Mouse (Mus musculus): ENCODE results near the gene Gm3012. TPM values are rescaled to one million over a fixed set of nuclear protein-coding genes. Genes with fewer than 3 reads are reported as not detected.
"Not testable (repeated sequence)": the region's sequence is repeated elsewhere in the genome, so short reads cannot be mapped to it uniquely, and the experiment has no call there.

Gm3012 gene
- not detected for polyA plus RNA-seq (2021)

GRCm38 (mm10) chr14:3634212-3634611 lies at the start of gene Gm3012:
Gm3012 (plus strand) TSS chr14:3634512.
- CTCF ChIA-PET; in situ Hi-C loops (cut with MboI; ENCODE audit: low pct_unique_long_range_greater_than_20kb); H3K27me3 ChIP-seq; ATAC-seq; DNase-seq (ENCODE audit: low read depth, low spot score); POLR2A ChIA-PET: not testable (repeated sequence)

- ATAC-seq; H3K27me3 ChIP-seq; POLR2A ChIA-PET; DNase-seq (ENCODE audit: low read depth, low spot score); CTCF ChIA-PET; in situ Hi-C loops (cut with MboI; ENCODE audit: low pct_unique_long_range_greater_than_20kb): not testable (repeated sequence)
Measured at GRCm38 (mm10) chr14:3651730-3652129, 17.4 kb downstream of the Gm3012 start, which contains the start of gene Gm3020. Gm3020 (plus strand) TSS chr14:3652030.

GRCm38 (mm10) chr14:3688483-3688882 lies 54.2 kb downstream of the Gm3012 start, which contains the start of gene Gm3043:
Gm3043 (plus strand) TSS chr14:3688783.
- POLR2A ChIA-PET; in situ Hi-C loops (cut with MboI; ENCODE audit: low pct_unique_long_range_greater_than_20kb); H3K27me3 ChIP-seq; CTCF ChIA-PET; DNase-seq (ENCODE audit: low read depth, low spot score); ATAC-seq: not testable (repeated sequence)

Other genes starting within 250 kb of the Gm3012 start
- gene Gm10413, start 239.4 kb upstream of the Gm3012 start, polyA plus RNA-seq (2021): not detected
- 0.06 TPM for gene Gm10409, start 221.9 kb upstream of the Gm3012 start, polyA plus RNA-seq (2021)
- not detected for gene Gm3005, start 206.4 kb upstream of the Gm3012 start, polyA plus RNA-seq (2021)
- not detected for gene Gm10408, start 185.1 kb upstream of the Gm3012 start, polyA plus RNA-seq (2021)
- gene Gm3020, start 17.5 kb downstream of the Gm3012 start, polyA plus RNA-seq (2021): 0.06 TPM
- gene Gm3043, start 54.3 kb downstream of the Gm3012 start, polyA plus RNA-seq (2021): not detected
- gene Gm3002, start 175.6 kb downstream of the Gm3012 start, polyA plus RNA-seq (2021): not detected
- gene Gm3033, start 211.7 kb downstream of the Gm3012 start, polyA plus RNA-seq (2021): not detected
- not detected for gene Gm2916, start 249.7 kb downstream of the Gm3012 start, polyA plus RNA-seq (2021)